In genomic region chr10:70032982-70033381, GRCm38 (mm10) we compare ENCODE assay signal across 21 mouse cellular contexts.
DNase-seq lines count a peak whose midpoint lies in the region; ATAC-seq lines count a peak whose summit lies in the region.
"Had no signal": no experiment of that assay in that cellular context is flagged by ENCODE, and none has a peak within 500 bp of the region (broad histone marks: within the 10 kb centered on the region; RNA-seq: fewer than 3 reads in every experiment).

No protein-coding gene starts in this region.

- H3K4me2 ChIP-seq in hindbrain, embryonic 12.5 days (replicated peaks): no peak overlapping the region
- H3K4me2 ChIP-seq: forebrain, embryonic 13.5 days; hindbrain, embryonic 15.5 days had no signal

- WGBS in hindbrain, embryonic 12.5 days: 91% methylated on average over 9 of the region's 9 CpGs

- H3K27me3 ChIP-seq in hindbrain, embryonic 12.5 days: no peaks in the 10 kb centered on the region
- H3K27me3 ChIP-seq: forebrain, embryonic 13.5 days; hindbrain, embryonic 15.5 days had no signal

- H3K4me1 ChIP-seq in hindbrain, embryonic 12.5 days: no peaks in the 10 kb centered on the region
- H3K4me1 ChIP-seq: embryonic facial prominence, embryonic 10.5 days; forebrain, embryonic 13.5 days; heart, embryonic 10.5 days; hindbrain, embryonic 15.5 days had no signal

- no peaks in the 10 kb centered on the region for H3K9me3 ChIP-seq in hindbrain, embryonic 12.5 days (replicated peaks)
- H3K9me3 ChIP-seq: embryonic facial prominence, embryonic 10.5 days; forebrain, embryonic 13.5 days; heart, embryonic 10.5 days; hindbrain, embryonic 15.5 days had no signal

- no peak overlapping the region for H3K27ac ChIP-seq in hindbrain, embryonic 12.5 days
- H3K27ac ChIP-seq: embryonic facial prominence, embryonic 10.5 days; forebrain, embryonic 13.5 days; gastrocnemius, adult 2 months; heart, embryonic 10.5 days; hindbrain, embryonic 15.5 days had no signal

- H3K9ac ChIP-seq in hindbrain, embryonic 12.5 days: no peak overlapping the region
- H3K9ac ChIP-seq: forebrain, embryonic 13.5 days; forebrain, postnatal 0 days; hindbrain, embryonic 15.5 days had no signal

- peak; percentile 85 for ATAC-seq in CD4-positive, CD25-positive, alpha-beta regulatory T cell, adult 4 months
- peak; percentile 89 for ATAC-seq in activated CD4-positive, CD25-positive, alpha-beta regulatory T cell, adult 4 months
- peak; percentile 34; the same call in 1 of the 2 replicates for ATAC-seq in neutrophil, adult 5-6 weeks (ENCODE audit: extremely low read depth, insufficient number of reproducible peaks, low FRiP score, poor library complexity, severe bottlenecking)
- no peak for ATAC-seq in hindbrain, embryonic 12.5 days (ENCODE audit: low FRiP score)
- ATAC-seq: forebrain, embryonic 13.5 days; forebrain, postnatal 0 days had no signal

- peak; percentile 8 to 14 for DNase-seq in spleen, postnatal 36 days (ENCODE audit: low spot score in 2 of 2)
- no peak for DNase-seq in spleen, adult 12 weeks (ENCODE audit: low spot score)
- DNase-seq in left cerebral cortex, adult 8-10 months (ENCODE audit: low spot score in 2 of 2): no peak
- no peak for DNase-seq in left cerebral cortex, postnatal 25 days (ENCODE audit: low spot score in 2 of 2)
- DNase-seq: adrenal gland, postnatal 25 days; cerebellum, adult 2 months; cerebellum, postnatal 10 days; forebrain, postnatal 0 days; gastrocnemius, adult 2 months; gastrocnemius, postnatal 25 days; heart, adult 18-20 months; heart, postnatal 10 days; kidney, adult 11 months had no signal

- H3K4me3 ChIP-seq in hindbrain, embryonic 12.5 days: no peak overlapping the region
- H3K4me3 ChIP-seq: embryonic facial prominence, embryonic 10.5 days; forebrain, embryonic 13.5 days; gastrocnemius, adult 2 months; heart, embryonic 10.5 days; hindbrain, embryonic 15.5 days had no signal

- intact Hi-C loops in left cerebral cortex, postnatal 25 days (cut with DNase I): no loop called here

- no peaks in the 10 kb centered on the region for H3K36me3 ChIP-seq in hindbrain, embryonic 12.5 days
- H3K36me3 ChIP-seq: embryonic facial prominence, embryonic 10.5 days; heart, embryonic 10.5 days; hindbrain, embryonic 15.5 days had no signal

Comparison
In these comparisons a context has a peak if more than half of its experiments do, and no peak if none do; other contexts are left out.
1. DNase-seq: peak in spleen, postnatal 36 days (2 of 2); none in spleen, adult 12 weeks (single experiment), left cerebral cortex, adult 8-10 months (0 of 2) and left cerebral cortex, postnatal 25 days (0 of 2).